Mouse (Mus musculus) heart, postnatal 0 days (tissue): ENCODE data around the gene 1700125H20Rik. TPM values are rescaled to one million over a fixed set of nuclear protein-coding genes. Genes with fewer than 3 reads are reported as not detected.

Experiments used
- ATAC-seq: fragments of 200-750 bp; cut with Nextera tagmentation; 2 replicates; pipeline ENCODE4 v1.8.0; 2017; ENCODE audit warnings: low read depth, moderate number of reproducible peaks, moderate library complexity; ENCODE audit not compliant: insufficient read depth
- DNase-seq: peaks from one replicate; pipeline ENCODE4 v3.0.0-alpha.2; 2016; ENCODE audit warnings: low spot score
- H3K27ac ChIP-seq: fragments of 300-500 bp; sonication (generic); 2 replicates; pipeline ENCODE4 v1.5.1; 2014; ENCODE audit warnings: low read depth, mild to moderate bottlenecking
- H3K27me3 ChIP-seq: fragments of 300-500 bp; sonication (generic); 2 replicates; pipeline ENCODE4 v1.6.1; 2014; ENCODE audit warnings: low read length, mixed read lengths; ENCODE audit not compliant: control insufficient read depth, insufficient read depth
- H3K36me3 ChIP-seq: fragments of 300-500 bp; sonication (generic); replicated peaks from 2 replicates; pipeline ENCODE4 v1.6.1; 2014; ENCODE audit warnings: low read length, mixed read lengths; ENCODE audit not compliant: control insufficient read depth, insufficient read depth
- H3K4me1 ChIP-seq: fragments of 300-500 bp; sonication (generic); 2 replicates; pipeline ENCODE4 v1.6.1; 2014; ENCODE audit warnings: antibody characterized with exemption; ENCODE audit not compliant: control insufficient read depth, insufficient read depth
- H3K4me2 ChIP-seq: fragments of 300-500 bp; sonication (generic); 2 replicates; pipeline ENCODE4 v1.6.1; 2014; ENCODE audit warnings: low read depth, mild to moderate bottlenecking, low read length, moderate library complexity
- H3K4me3 ChIP-seq: fragments of 300-500 bp; sonication (generic); 2 replicates; pipeline ENCODE4 v1.5.1; 2014; ENCODE audit warnings: low read depth, low read length
- H3K9ac ChIP-seq: fragments of 300-500 bp; sonication (generic); replicated peaks from 2 replicates; pipeline ENCODE4 v1.6.1; 2014; ENCODE audit warnings: low read depth, low read length, mixed read lengths
- H3K9me3 ChIP-seq: fragments of 300-500 bp; sonication (generic); replicated peaks from 2 replicates; pipeline ENCODE4 v1.6.1; 2016; ENCODE audit warnings: low read length; ENCODE audit not compliant: control insufficient read depth
- CTCF ChIP-seq: IDR thresholded peaks from 2 replicates; pipeline ENCODE4 v1.5.1; 2016; ENCODE audit warnings: antibody characterized with exemption, control low read depth, low read depth
- EP300 ChIP-seq: IDR thresholded peaks from 2 replicates; pipeline ENCODE4 v1.6.1; 2016; ENCODE audit warnings: antibody characterized with exemption, low read depth
- WGBS: fragments of 180-500 bp; shearing (Covaris S2); extraction: QIAGEN DNeasy Blood & Tissue Kit; methylation state at CpG from one replicate; pipeline ENCODE4 v1.1.7; 2014; 5-methylcytosine and 5-hydroxymethylcytosine counted together
- polyA plus RNA-seq: library from polyadenylated mRNA; unstranded; fragments of >200 nt; fragmentation: Nextera tagmentation; extraction: Ambion mirVana; gene quantifications from 2 replicates; pipeline ENCODE4 v1.2.1, GENCODE M21; 2015
- total RNA-seq: library from RNA; depleted of rRNA; stranded (reverse); fragments of >200 nt; gene quantifications from 2 replicates; pipeline ENCODE4 v1.2.3, GENCODE M21; 2014; ENCODE audit warnings: low replicate concordance; rRNA removed

Gene 1700125H20Rik
- total and polyA plus RNA-seq, 2 experiments from 2014 or later, result 0.23 TPM; not detected in 1

DNA sequence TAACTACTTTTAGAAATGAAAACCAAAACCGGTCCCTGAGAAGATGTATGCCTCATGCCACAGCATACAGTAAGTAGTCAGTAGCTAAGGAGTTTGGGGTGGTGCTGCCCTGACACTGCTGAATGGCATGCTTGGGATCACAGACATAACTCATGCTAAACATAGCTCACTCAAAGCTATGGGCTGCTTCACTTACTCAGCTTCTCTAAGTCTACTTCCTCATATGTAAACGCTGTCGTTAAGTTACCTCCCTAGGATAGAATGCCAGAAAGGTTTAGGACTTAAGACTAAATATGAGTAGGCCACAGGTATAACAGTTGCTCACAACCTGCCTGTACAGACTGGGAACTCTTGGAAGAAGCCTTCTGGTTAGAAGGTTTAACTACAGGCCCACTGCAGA, 44.5 kb downstream of the 1700125H20Rik start:
- ATAC-seq (no peak), DNase-seq (no peak)
- Histone ChIP-seq H3K4me3 (no peak overlapping the region), H3K27me3 (no peaks in the 10 kb centered on the region), H3K4me2 (no peak overlapping the region), H3K27ac (no peak overlapping the region), H3K36me3 (peaks cover 55% of the 10 kb centered on the region), H3K4me1 (no peaks in the 10 kb centered on the region), H3K9me3 (no peaks in the 10 kb centered on the region), H3K9ac (no peak overlapping the region)
- 52% methylated on average over 3 of the region's 3 CpGs for WGBS
- TF ChIP-seq EP300, result no peak
- TF ChIP-seq CTCF, result no peak

DNA sequence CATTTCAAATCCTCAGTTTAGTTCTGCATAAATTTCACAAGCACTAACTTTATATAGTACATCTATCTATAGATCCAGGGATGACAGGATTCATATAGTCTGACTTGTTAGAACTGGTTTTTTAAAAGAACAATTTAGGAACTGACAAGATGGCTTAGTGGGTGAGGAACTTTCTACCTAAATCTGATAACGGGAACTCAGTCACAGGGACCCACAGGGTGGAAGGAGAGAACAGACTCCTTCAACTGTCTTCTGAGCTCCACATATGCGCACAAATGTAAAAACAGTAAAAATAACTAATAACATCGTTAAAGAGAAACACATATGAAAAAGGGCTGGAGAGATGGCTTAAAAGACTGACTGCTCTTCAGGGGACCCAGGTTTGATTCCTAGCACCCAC, 48.8 kb downstream of the 1700125H20Rik start:
- no peak for TF ChIP-seq EP300
- TF ChIP-seq CTCF, result no peak
- Histone ChIP-seq H3K36me3 (peaks cover 15% of the 10 kb centered on the region), H3K4me1 (no peaks in the 10 kb centered on the region), H3K4me3 (no peak overlapping the region), H3K9ac (no peak overlapping the region), H3K9me3 (no peaks in the 10 kb centered on the region), H3K27ac (no peak overlapping the region), H3K4me2 (no peak overlapping the region), H3K27me3 (no peaks in the 10 kb centered on the region)
- no peak for ATAC-seq
- DNase-seq, result no peak
- 93% methylated on average over 3 of the region's 3 CpGs for WGBS

DNA sequence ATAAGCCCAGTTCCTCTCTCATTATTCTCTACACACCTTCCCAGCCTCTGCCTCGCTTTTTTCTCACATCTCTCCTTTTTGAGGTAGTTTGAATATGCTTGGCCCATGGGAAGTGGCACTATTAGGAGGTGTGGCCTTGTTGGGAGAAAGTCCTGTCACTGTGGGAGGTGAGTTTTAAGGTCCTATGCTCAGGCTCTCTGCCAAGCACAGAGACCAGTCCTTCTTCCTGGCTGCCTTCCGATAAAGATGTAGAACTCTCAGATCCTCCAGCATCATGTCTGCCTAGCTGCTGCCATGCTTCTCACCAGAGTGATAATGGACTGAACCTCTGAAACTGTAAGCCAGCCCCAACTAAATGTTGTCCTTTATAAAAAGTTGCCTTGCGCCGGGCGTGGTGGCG, 52.4 kb downstream of the 1700125H20Rik start:
- no peaks in the 10 kb centered on the region for H3K36me3 ChIP-seq
- TF ChIP-seq CTCF, result no peak
- no peak for TF ChIP-seq EP300
- DNase-seq (no peak), ATAC-seq (no peak)
- H3K9ac ChIP-seq, result no peak overlapping the region
- no peak overlapping the region for H3K4me3 ChIP-seq
- WGBS, result 98% methylated on average over 6 of the region's 6 CpGs
- no peak overlapping the region for H3K27ac ChIP-seq
- H3K9me3 ChIP-seq, result no peaks in the 10 kb centered on the region
- H3K27me3 ChIP-seq, result no peaks in the 10 kb centered on the region
- H3K4me1 ChIP-seq, result peaks cover 4% of the 10 kb centered on the region; the same call in 1 of the 2 replicates
- no peak overlapping the region for H3K4me2 ChIP-seq

DNA sequence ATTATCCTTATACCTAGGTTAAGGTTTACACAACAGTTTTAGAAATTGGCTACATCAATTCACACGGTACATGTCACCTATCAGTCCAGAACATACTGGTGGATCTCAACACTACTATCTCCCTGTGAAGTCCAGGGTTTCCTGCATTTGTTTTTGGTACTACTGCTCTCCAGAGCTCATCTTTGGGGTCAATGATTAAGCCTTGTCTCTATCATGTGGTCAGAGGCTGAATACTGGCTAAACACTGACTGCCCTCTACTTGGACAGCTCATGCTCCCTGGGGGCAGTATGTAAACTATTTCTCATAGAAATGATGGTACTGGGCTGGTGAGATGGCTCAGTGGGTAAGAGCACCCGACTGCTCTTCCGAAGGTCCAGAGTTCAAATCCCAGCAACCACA, 53.0 kb downstream of the 1700125H20Rik start:
- no peak overlapping the region for H3K27ac ChIP-seq
- no peaks in the 10 kb centered on the region for H3K36me3 ChIP-seq
- H3K9me3 ChIP-seq, result no peaks in the 10 kb centered on the region
- no peak overlapping the region for H3K4me2 ChIP-seq
- H3K4me1 ChIP-seq, result peaks cover 4% of the 10 kb centered on the region; the same call in 1 of the 2 replicates
- DNase-seq (no peak), ATAC-seq (no peak)
- H3K9ac ChIP-seq, result no peak overlapping the region
- no peak overlapping the region for H3K4me3 ChIP-seq
- WGBS, result 95% methylated on average over 3 of the region's 3 CpGs
- no peaks in the 10 kb centered on the region for H3K27me3 ChIP-seq
- TF ChIP-seq CTCF (no peak), EP300 (no peak)

Other genes with a start within 250 kb of the 1700125H20Rik start
- gene Car4, start 212.6 kb upstream of the 1700125H20Rik start, total RNA-seq, result 7.4 TPM in 1 of 2 replicates, not detected in the other
- 30.8 and 33.7 TPM in 2 replicates for gene Car4, start 212.6 kb upstream of the 1700125H20Rik start, polyA plus RNA-seq
- 9.9 and 20.7 TPM in 2 replicates for gene Usp32, start 30.2 kb upstream of the 1700125H20Rik start, total RNA-seq
- 2.0 and 2.3 TPM in 2 replicates for gene Usp32, start 30.2 kb upstream of the 1700125H20Rik start, polyA plus RNA-seq
- gene Appbp2, start 64.7 kb downstream of the 1700125H20Rik start, total RNA-seq, result 36.1 and 38.8 TPM in 2 replicates
- gene Appbp2, start 64.7 kb downstream of the 1700125H20Rik start, polyA plus RNA-seq, result 21.7 and 24.2 TPM in 2 replicates
- gene Ppm1d, start 140.8 kb downstream of the 1700125H20Rik start, total RNA-seq, result 17.3 and 18.4 TPM in 2 replicates
- gene Ppm1d, start 140.8 kb downstream of the 1700125H20Rik start, polyA plus RNA-seq, result 8.2 and 8.8 TPM in 2 replicates
- 31.0 and 37.4 TPM in 2 replicates for gene Bcas3, start 182.8 kb downstream of the 1700125H20Rik start, total RNA-seq
- gene Bcas3, start 182.8 kb downstream of the 1700125H20Rik start, polyA plus RNA-seq, result 18.5 and 20.1 TPM in 2 replicates